Mouse (Mus musculus): Measurements from ENCODE around the gene Tnnt3.

- TF ChIP-seq CTCF (IDR thresholded peaks at IDR 0.05; ENCODE audit: borderline replicate concordance, control insufficient read depth, extremely low read depth, insufficient read depth, low read length, poor library complexity) (no peak), POLR2A (IDR thresholded peaks at IDR 0.05; ENCODE audit: control insufficient read depth, extremely low read depth, insufficient read depth, low read length, poor library complexity) (no peak)
These were observed 15.4 kb downstream of the Tnnt3 start for GRCm38 (mm10) chr7:142514048-142514447.

Data from thymus, adult 2 months (tissue).